Mouse (Mus musculus): ENCODE measurements around the gene Apeh. TPM values are rescaled to one million over a fixed set of nuclear protein-coding genes. Genes with fewer than 3 reads are reported as not detected.

Apeh gene
- polyA plus RNA-seq, 1 experiment from 2014 or later = 50.8 TPM

DNA sequence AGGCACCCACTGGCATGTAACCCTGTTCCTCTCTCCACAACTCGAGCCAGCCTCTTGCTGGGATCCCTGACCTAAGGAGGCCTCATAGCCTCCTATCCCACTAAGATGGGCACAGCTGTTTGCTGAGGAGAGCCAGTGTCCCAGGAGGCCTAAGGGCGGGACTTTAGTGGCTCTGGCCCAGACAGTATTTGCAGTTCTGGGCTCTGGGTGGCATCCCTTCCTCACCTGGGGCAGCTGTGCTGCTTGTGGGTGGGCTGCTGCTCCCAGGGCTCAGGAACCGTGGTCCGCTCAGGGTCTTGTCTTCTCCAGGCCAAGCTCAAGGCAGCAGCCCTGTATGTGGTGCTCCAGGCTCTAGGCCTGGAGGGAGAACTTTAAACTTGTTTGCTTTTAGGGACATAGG is 47.8 kb downstream of the Apeh start:
- Histone ChIP-seq H3K4me2 (ENCODE audit: low read length) (no peak overlapping the region), H3K36me3 (ENCODE audit: control insufficient read depth, insufficient read depth, low read length) (peaks cover 21% of the 10 kb centered on the region), H3K4me3 (ENCODE audit: low read depth, low read length) (no peak overlapping the region), H3K9me3 (replicated peaks; ENCODE audit: control insufficient read depth, low read length, poor library complexity, severe bottlenecking) (no peaks in the 10 kb centered on the region), H3K27me3 (ENCODE audit: control insufficient read depth, insufficient read depth, low read depth, low read length) (no peaks in the 10 kb centered on the region), H3K9ac (ENCODE audit: low read depth, low read length) (no peak overlapping the region), H3K27ac (ENCODE audit: low read length) (no peak overlapping the region), H3K4me1 (ENCODE audit: control insufficient read depth, insufficient read depth, low read length) (peaks cover 16% of the 10 kb centered on the region)
- WGBS = 85% methylated on average over 4 of the region's 4 CpGs
- no peak for ATAC-seq

- Histone ChIP-seq H3K4me2 (ENCODE audit: low read length) (no peak overlapping the region), H3K9ac (ENCODE audit: low read depth, low read length) (no peak overlapping the region), H3K9me3 (replicated peaks; ENCODE audit: control insufficient read depth, low read length, poor library complexity, severe bottlenecking) (no peaks in the 10 kb centered on the region), H3K4me3 (ENCODE audit: low read depth, low read length) (no peak overlapping the region), H3K27ac (ENCODE audit: low read length) (no peak overlapping the region), H3K4me1 (ENCODE audit: control insufficient read depth, insufficient read depth, low read length) (peaks cover 10% of the 10 kb centered on the region), H3K27me3 (ENCODE audit: control insufficient read depth, insufficient read depth, low read depth, low read length) (no peaks in the 10 kb centered on the region), H3K36me3 (ENCODE audit: control insufficient read depth, insufficient read depth, low read length) (peaks cover 26% of the 10 kb centered on the region)
- no peak for ATAC-seq
- 97% methylated on average over 8 of the region's 8 CpGs for WGBS
Observed at GRCm38 (mm10) chr9:108044751-108045492, 49.5 kb downstream of the Apeh start.

Small RNA genes within 50 kb of the gene (microRNA-seq; reads per million reads assigned to microRNA genes)
- gene Gm47303 = not detected
- gene Mir7088 = not detected

Other genes starting within 250 kb of the Apeh start
- gene Rbm6, start 221.4 kb downstream of the Apeh start, polyA plus RNA-seq (2015; fragmentation: Nextera tagmentation; extraction: Ambion mirVana) = 95.5 and 113 TPM in 2 replicates
- gene Mon1a, start 206.5 kb downstream of the Apeh start, polyA plus RNA-seq (2015; fragmentation: Nextera tagmentation; extraction: Ambion mirVana) = 23.3 and 23.4 TPM in 2 replicates
- gene Mst1r, start 187.7 kb downstream of the Apeh start, polyA plus RNA-seq (2015; fragmentation: Nextera tagmentation; extraction: Ambion mirVana) = 1.4 and 2.6 TPM in 2 replicates
- gene Actl11, start 166.1 kb downstream of the Apeh start, polyA plus RNA-seq (2015; fragmentation: Nextera tagmentation; extraction: Ambion mirVana) = not detected in 2 replicates
- 90.2 and 121 TPM in 2 replicates for gene Camkv, start 158.9 kb downstream of the Apeh start, polyA plus RNA-seq (2015; fragmentation: Nextera tagmentation; extraction: Ambion mirVana)
- 10.0 and 12.6 TPM in 2 replicates for gene Traip, start 144.5 kb downstream of the Apeh start, polyA plus RNA-seq (2015; fragmentation: Nextera tagmentation; extraction: Ambion mirVana)
- 3.7 and 4.7 TPM in 2 replicates for gene Uba7, start 119.1 kb downstream of the Apeh start, polyA plus RNA-seq (2015; fragmentation: Nextera tagmentation; extraction: Ambion mirVana)
- 0.65 and 0.67 TPM in 2 replicates for gene Gm20661, start 111.5 kb downstream of the Apeh start, polyA plus RNA-seq (2015; fragmentation: Nextera tagmentation; extraction: Ambion mirVana)
- 16.7 and 17.6 TPM in 2 replicates for gene Inka1, start 108.7 kb downstream of the Apeh start, polyA plus RNA-seq (2015; fragmentation: Nextera tagmentation; extraction: Ambion mirVana)
- 1.2 and 1.4 TPM in 2 replicates for gene Cdhr4, start 102.1 kb downstream of the Apeh start, polyA plus RNA-seq (2015; fragmentation: Nextera tagmentation; extraction: Ambion mirVana)
- 0.83 and 0.97 TPM in 2 replicates for gene Gm20662, start 98.3 kb downstream of the Apeh start, polyA plus RNA-seq (2015; fragmentation: Nextera tagmentation; extraction: Ambion mirVana)
- 115 and 118 TPM in 2 replicates for gene Ip6k1, start 92.1 kb downstream of the Apeh start, polyA plus RNA-seq (2015; fragmentation: Nextera tagmentation; extraction: Ambion mirVana)
- gene Gmppb, start 45.4 kb downstream of the Apeh start, polyA plus RNA-seq (2015; fragmentation: Nextera tagmentation; extraction: Ambion mirVana) = 19.8 and 22.8 TPM in 2 replicates
- gene Amigo3, start 41.4 kb downstream of the Apeh start, polyA plus RNA-seq (2015; fragmentation: Nextera tagmentation; extraction: Ambion mirVana) = 2.6 and 2.8 TPM in 2 replicates
- 0.09 TPM in 1 of 2 replicates, not detected in the other for gene Mst1, start 14.2 kb downstream of the Apeh start, polyA plus RNA-seq (2015; fragmentation: Nextera tagmentation; extraction: Ambion mirVana)
- gene Rnf123, start 11.3 kb downstream of the Apeh start, polyA plus RNA-seq (2015; fragmentation: Nextera tagmentation; extraction: Ambion mirVana) = 53.4 and 53.9 TPM in 2 replicates
- 8.6 and 10.1 TPM in 2 replicates for gene Bsn, start 95.8 kb upstream of the Apeh start, polyA plus RNA-seq (2015; fragmentation: Nextera tagmentation; extraction: Ambion mirVana)
- 67.9 and 79.5 TPM in 2 replicates for gene Dag1, start 169.4 kb upstream of the Apeh start, polyA plus RNA-seq (2015; fragmentation: Nextera tagmentation; extraction: Ambion mirVana)
- 149 and 163 TPM in 2 replicates for gene Nicn1, start 195.8 kb upstream of the Apeh start, polyA plus RNA-seq (2015; fragmentation: Nextera tagmentation; extraction: Ambion mirVana)
- 30.2 and 33.6 TPM in 2 replicates for gene Amt, start 202.2 kb upstream of the Apeh start, polyA plus RNA-seq (2015; fragmentation: Nextera tagmentation; extraction: Ambion mirVana)
- gene Rhoa, start 211.5 kb upstream of the Apeh start, polyA plus RNA-seq (2015; fragmentation: Nextera tagmentation; extraction: Ambion mirVana) = 273 and 286 TPM in 2 replicates
- 47.9 and 49.2 TPM in 2 replicates for gene Tcta, start 211.6 kb upstream of the Apeh start, polyA plus RNA-seq (2015; fragmentation: Nextera tagmentation; extraction: Ambion mirVana)
- 434 and 456 TPM in 2 replicates for gene Gpx1, start 244.3 kb upstream of the Apeh start, polyA plus RNA-seq (2015; fragmentation: Nextera tagmentation; extraction: Ambion mirVana)